Mouse (Mus musculus) adrenal gland, adult 2 months (tissue): ENCODE results near the gene Bloc1s3. TPM values are rescaled to one million over a fixed set of nuclear protein-coding genes. Genes with fewer than 3 reads are reported as not detected.
A peak's percentile ranks its signal among the peaks of the same experiment; 100 is the strongest.

Source experiments
- DNase-seq: peaks from one replicate; pipeline ENCODE4 v3.0.0; 2021
- polyA plus RNA-seq: library from polyadenylated mRNA; depleted of rRNA; stranded (reverse); fragments of >200 nt; gene quantifications from 2 replicates; pipeline ENCODE4 v1.2.3, GENCODE M21; 2012
- total RNA-seq, 2 experiments: library from RNA; stranded (reverse); gene quantifications; 2 replicates each; pipeline ENCODE4 v1.2.3; 2021

Gene Bloc1s3
- total and polyA plus RNA-seq, 3 experiments = 9.8 to 31.9 (median 13.2) TPM

- peak; percentile 74 for DNase-seq
Observed at GRCm38 (mm10) chr7:19477624-19478384, 30.4 kb downstream of the Bloc1s3 start.

- DNase-seq = no peak
Observed at GRCm38 (mm10) chr7:19477084-19477483, 31.1 kb downstream of the Bloc1s3 start.

GRCm38 (mm10) chr7:19473875-19474443 lies 34.2 kb downstream of the Bloc1s3 start:
- DNase-seq = peak; percentile 92

GRCm38 (mm10) chr7:19472403-19472802 lies 35.8 kb downstream of the Bloc1s3 start:
- DNase-seq = peak; percentile 78

- no peak for DNase-seq
Observed at GRCm38 (mm10) chr7:19470308-19470707, 37.9 kb downstream of the Bloc1s3 start.

- DNase-seq = no peak
Observed at GRCm38 (mm10) chr7:19469404-19469803, 38.8 kb downstream of the Bloc1s3 start.

- DNase-seq = no peak
Observed at GRCm38 (mm10) chr7:19468279-19468678, 39.9 kb downstream of the Bloc1s3 start.

- DNase-seq = peak; percentile 46
Observed at GRCm38 (mm10) chr7:19467638-19468037, 40.5 kb downstream of the Bloc1s3 start.

GRCm38 (mm10) chr7:19466602-19467145 lies 41.5 kb downstream of the Bloc1s3 start:
- DNase-seq = peak; percentile 41

GRCm38 (mm10) chr7:19464367-19465307 lies 43.5 kb downstream of the Bloc1s3 start:
- no peak for DNase-seq

GRCm38 (mm10) chr7:19462884-19463381 lies 45.2 kb downstream of the Bloc1s3 start, which contains the start of gene Exoc3l2:
TSS of gene Exoc3l2 (plus strand) at chr7:19463331.
- DNase-seq = peak; percentile 56

- no peak for DNase-seq
Observed at GRCm38 (mm10) chr7:19462443-19462842, 45.7 kb downstream of the Bloc1s3 start.

- peak; percentile 76 for DNase-seq
Observed at GRCm38 (mm10) chr7:19461488-19461887, 46.7 kb downstream of the Bloc1s3 start.

GRCm38 (mm10) chr7:19460500-19460899 lies 47.7 kb downstream of the Bloc1s3 start:
- no peak for DNase-seq

GRCm38 (mm10) chr7:19459144-19459870 lies 48.9 kb downstream of the Bloc1s3 start:
- DNase-seq = no peak

GRCm38 (mm10) chr7:19458591-19459111 lies 49.5 kb downstream of the Bloc1s3 start, which contains the start of gene Mark4:
TSS of gene Mark4 (minus strand) at chr7:19458821.
- peak; percentile 89 for DNase-seq

- DNase-seq = peak; percentile 69
Observed at GRCm38 (mm10) chr7:19458072-19458486, 50.1 kb downstream of the Bloc1s3 start.

- DNase-seq = no peak
Observed at GRCm38 (mm10) chr7:19457414-19458071, 50.6 kb downstream of the Bloc1s3 start.

GRCm38 (mm10) chr7:19456628-19457027 lies 51.5 kb downstream of the Bloc1s3 start:
- peak; percentile 43 for DNase-seq

GRCm38 (mm10) chr7:19455819-19456495 lies 52.2 kb downstream of the Bloc1s3 start:
- peak; percentile 54 for DNase-seq
